Mouse (Mus musculus) lung, postnatal 0 days (tissue): Measurements from ENCODE around the gene Exosc5.
A peak's percentile ranks its signal among the peaks of the same experiment; 100 is the strongest.

Experiments used
- CTCF ChIP-seq: IDR thresholded peaks from 2 replicates; pipeline ENCODE4 v1.5.1; 2016; ENCODE audit warnings: antibody characterized with exemption, mild to moderate bottlenecking
- EP300 ChIP-seq: IDR thresholded peaks from 2 replicates; pipeline ENCODE4 v1.6.1; 2016; ENCODE audit warnings: antibody characterized with exemption, mild to moderate bottlenecking, control low read depth

DNA sequence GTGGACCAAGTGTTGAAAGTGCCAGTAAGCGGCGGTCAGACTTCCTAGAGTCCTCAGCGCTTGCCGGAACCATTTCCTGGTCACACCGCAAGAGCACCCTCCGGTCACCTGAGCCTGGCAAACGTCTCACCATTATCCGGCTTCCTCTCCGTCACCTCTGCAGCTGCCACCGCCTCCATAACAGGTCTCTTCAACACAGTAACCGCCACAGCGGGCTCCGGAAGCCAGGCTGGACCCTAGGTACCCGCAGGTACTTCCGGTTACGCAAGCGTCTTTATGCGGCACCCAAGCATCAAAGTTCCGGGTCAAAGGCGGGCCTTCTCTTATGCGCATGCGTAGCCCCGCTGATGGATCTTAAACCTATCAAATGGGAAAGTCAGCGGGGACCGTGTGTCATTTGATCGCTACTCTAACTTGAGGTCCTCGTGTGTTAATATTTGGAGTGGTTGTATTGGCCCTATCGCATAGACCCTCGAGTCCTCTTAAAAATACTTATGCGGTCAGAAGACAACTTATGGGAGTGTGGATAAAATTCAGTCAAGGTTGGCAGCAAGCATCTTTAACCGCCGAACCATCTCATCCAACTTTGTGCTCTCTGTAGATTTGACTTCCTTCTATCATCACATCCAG is 59.9 kb downstream of the Exosc5 start, which contains the start of gene Ccdc97:
- TF ChIP-seq CTCF (0 out of 2 replicates have a peak, but pooled peaks have one; percentile 5), EP300 (peak; percentile 54; the same call in 1 of the 2 replicates)
